Mouse (Mus musculus): ENCODE measurements around the gene Fgfr2.

- TF ChIP-seq POLR2A (IDR thresholded peaks at IDR 0.05; ENCODE audit: low read depth, low read length) (no peak), CTCF (IDR thresholded peaks at IDR 0.05; ENCODE audit: borderline replicate concordance, insufficient read depth, low read length) (no peak)
Observed at GRCm38 (mm10) chr7:132699639-132700038, 423.5 kb downstream of the Fgfr2 start.
